Mouse (Mus musculus): ENCODE measurements around the gene Slf2. TPM values are rescaled to one million over a fixed set of nuclear protein-coding genes. Genes with fewer than 3 reads are reported as not detected.

The Slf2 gene
- polyA plus RNA-seq, 1 experiment, result 5.7 TPM

DNA sequence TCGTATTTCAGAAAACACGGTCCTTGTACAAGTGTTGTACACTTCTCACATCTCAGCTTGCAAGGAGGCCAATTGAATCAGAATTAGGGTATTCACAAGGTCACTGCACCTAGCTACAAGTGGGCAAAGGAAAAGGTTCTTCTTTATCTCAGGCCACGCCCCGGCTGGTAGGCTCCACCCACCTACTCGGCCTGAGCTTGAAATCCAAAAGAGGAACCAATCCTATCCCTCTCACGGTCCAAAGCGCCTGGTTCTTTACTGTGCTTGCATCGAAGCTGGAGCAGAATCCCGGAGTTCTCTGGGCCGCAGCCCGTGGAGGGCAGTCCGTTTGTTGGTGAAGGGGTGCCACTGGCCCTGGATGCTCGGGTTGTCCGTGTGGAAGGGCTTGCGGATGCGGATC lies 74.5 kb downstream of the Slf2 start, which contains the start of gene Twnk:
Gene Twnk (plus strand): TSS at position 220 of the 400 bp plus-strand sequence.
- no peaks in the 10 kb centered on the region for H3K27me3 ChIP-seq (replicated peaks)
- H3K36me3 ChIP-seq (replicated peaks; ENCODE audit: low read length), result peaks cover 75% of the 10 kb centered on the region
- H3K9me3 ChIP-seq, result no peaks in the 10 kb centered on the region
- peaks cover 54% of the 10 kb centered on the region for H3K4me1 ChIP-seq
- no peak for TF ChIP-seq FLI1 (IDR thresholded peaks at IDR 0.05; ENCODE audit: low read length)
- no peak for TF ChIP-seq GATA1 (IDR thresholded peaks at IDR 0.05; ENCODE audit: borderline replicate concordance, low read length)
- H3K4me3 ChIP-seq (replicated peaks), result peak within 1 kb of the TSS; percentile 100

DNA sequence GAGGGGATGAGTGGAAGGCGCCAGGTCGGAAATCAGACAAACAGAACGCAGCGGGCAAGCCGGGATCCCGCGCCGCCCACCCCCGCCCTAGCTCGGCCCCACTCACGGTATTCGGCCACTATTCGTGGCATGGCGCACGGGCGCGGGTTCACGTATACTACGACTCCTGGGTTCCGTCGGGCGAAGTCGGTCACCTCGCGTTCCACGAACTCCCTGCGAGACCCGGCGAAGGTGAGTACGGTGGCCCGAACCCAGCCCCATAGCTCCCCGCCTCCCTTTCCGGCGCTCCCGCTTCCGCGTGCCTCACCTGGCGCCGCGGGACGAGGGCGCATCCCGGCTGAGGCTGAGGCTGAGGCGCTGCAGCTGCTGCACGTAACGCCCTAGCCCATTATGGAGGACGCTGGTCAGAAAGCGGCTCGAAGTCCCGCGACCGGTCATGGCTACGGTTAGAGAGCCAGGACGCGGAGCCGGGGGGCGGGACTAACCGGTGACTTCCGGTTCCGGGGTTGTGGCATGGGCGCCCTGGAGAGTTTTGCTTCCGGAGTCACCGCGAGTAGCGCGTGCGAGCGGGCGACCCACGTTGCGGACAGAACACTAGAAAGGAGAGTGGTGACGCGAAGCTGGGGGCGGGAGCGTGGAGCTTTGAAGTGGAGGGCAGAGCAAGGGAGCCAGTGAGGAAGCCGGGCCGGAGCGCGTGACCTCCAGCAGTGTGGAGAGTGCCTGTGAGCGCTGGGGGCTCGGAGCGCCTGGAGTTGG lies 75.2 kb downstream of the Slf2 start, which contains the start of gene Mrpl43:
Gene Mrpl43 (minus strand): TSS at position 486 of the 756 bp plus-strand sequence.
- H3K27me3 ChIP-seq (replicated peaks), result no peaks in the 10 kb centered on the region
- H3K36me3 ChIP-seq (replicated peaks; ENCODE audit: low read length), result peaks cover 75% of the 10 kb centered on the region
- H3K9me3 ChIP-seq, result no peaks in the 10 kb centered on the region
- H3K4me1 ChIP-seq, result peaks cover 54% of the 10 kb centered on the region
- TF ChIP-seq FLI1 (IDR thresholded peaks at IDR 0.05; ENCODE audit: low read length), result peak; percentile 70; the same call in 1 of the 2 replicates
- TF ChIP-seq GATA1 (IDR thresholded peaks at IDR 0.05; ENCODE audit: borderline replicate concordance, low read length), result no peak
- peak within 1 kb of the TSS; percentile 100 for H3K4me3 ChIP-seq (replicated peaks)

DNA sequence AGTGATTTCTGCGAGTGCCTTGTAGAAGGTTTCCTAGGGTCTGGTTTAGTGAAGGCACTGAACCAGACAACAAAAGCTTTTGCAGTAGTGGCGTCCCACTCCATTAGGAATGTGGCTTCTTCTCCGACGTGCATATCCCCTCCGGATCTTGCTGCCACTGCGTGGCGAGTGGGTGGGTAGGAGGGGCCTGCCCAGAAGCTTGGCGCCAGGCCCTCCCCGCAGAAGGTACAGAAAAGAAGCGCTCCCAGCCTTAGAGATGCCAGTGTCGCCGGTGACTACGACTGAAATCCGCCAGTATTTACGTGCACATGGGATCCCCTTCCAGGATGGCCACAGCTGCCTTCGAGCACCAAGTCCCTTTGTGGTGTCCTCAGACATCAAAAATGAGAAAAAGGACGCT lies 76.1 kb downstream of the Slf2 start:
- no peaks in the 10 kb centered on the region for H3K27me3 ChIP-seq (replicated peaks)
- peaks cover 76% of the 10 kb centered on the region for H3K36me3 ChIP-seq (replicated peaks; ENCODE audit: low read length)
- H3K9me3 ChIP-seq, result no peaks in the 10 kb centered on the region
- TF ChIP-seq FLI1 (IDR thresholded peaks at IDR 0.05; ENCODE audit: low read length) (no peak), GATA1 (IDR thresholded peaks at IDR 0.05; ENCODE audit: borderline replicate concordance, low read length) (no peak)
- peaks cover 54% of the 10 kb centered on the region for H3K4me1 ChIP-seq
- H3K4me3 ChIP-seq (replicated peaks), result peak overlapping the region; percentile 100

DNA sequence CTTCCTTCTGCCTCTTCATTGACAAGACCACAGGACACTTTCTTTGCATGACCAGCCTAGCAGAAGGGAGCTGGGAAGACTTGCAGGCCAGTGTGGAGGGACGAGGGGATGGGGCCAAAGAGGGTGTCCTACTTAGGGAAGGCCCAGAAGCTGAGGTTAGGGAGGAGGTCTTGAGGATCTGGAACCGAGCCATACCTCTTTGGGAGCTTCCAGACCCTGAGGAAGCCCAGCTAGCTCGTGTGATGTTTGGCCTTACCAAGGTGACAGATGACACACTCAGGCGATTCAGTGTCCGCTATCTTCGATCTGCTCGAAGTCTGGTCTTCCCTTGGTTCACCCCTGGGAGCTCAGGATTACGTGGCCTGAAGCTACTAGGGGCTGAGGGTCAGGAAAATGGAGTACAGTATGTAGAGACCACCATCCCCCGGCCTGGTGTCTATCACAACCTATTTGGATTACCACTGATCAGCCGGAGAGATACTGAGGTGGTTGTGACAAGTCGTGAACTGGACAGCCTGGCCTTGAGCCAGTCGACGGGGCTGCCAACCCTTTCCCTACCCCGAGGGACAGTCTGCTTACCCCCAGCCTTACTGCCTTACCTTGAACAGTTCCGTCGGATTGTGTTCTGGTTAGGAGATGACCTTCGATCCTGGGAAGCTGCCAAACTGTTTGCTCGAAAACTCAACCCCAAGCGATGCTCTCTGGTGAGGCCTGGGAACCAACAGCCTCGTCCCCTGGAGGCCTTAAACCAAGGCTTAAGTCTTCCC lies 76.7 kb downstream of the Slf2 start:
- no peaks in the 10 kb centered on the region for H3K27me3 ChIP-seq (replicated peaks)
- no peaks in the 10 kb centered on the region for H3K9me3 ChIP-seq
- H3K36me3 ChIP-seq (replicated peaks; ENCODE audit: low read length), result peaks cover 76% of the 10 kb centered on the region
- TF ChIP-seq FLI1 (IDR thresholded peaks at IDR 0.05; ENCODE audit: low read length), result no peak
- TF ChIP-seq GATA1 (IDR thresholded peaks at IDR 0.05; ENCODE audit: borderline replicate concordance, low read length), result no peak
- H3K4me3 ChIP-seq (replicated peaks), result peak overlapping the region; percentile 100
- peaks cover 54% of the 10 kb centered on the region for H3K4me1 ChIP-seq

DNA sequence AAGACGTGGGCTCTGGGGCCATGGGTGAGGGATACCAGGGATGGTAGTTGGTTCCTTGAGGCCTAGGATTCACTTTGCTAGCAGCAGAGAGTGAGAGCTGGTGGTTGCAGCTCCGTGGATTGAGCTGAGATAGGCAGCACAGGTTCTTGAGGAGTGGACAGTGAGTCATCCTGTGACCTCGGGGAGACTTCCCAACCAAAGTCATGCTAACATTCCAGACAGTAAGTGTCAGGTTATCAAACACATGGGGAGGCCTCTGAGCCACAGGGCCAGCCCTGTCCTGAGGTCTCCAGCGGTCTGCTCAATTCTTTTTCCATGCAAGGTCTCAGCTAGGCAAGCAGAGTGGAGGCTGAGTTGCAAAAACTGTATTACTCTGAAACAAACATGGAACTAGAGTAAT lies 79.7 kb downstream of the Slf2 start:
- H3K9me3 ChIP-seq, result no peaks in the 10 kb centered on the region
- TF ChIP-seq GATA1 (IDR thresholded peaks at IDR 0.05; ENCODE audit: borderline replicate concordance, low read length), result no peak
- no peak for TF ChIP-seq FLI1 (IDR thresholded peaks at IDR 0.05; ENCODE audit: low read length)
- H3K27me3 ChIP-seq (replicated peaks), result no peaks in the 10 kb centered on the region
- H3K4me3 ChIP-seq (replicated peaks), result no peak overlapping the region
- H3K36me3 ChIP-seq (replicated peaks; ENCODE audit: low read length), result peaks cover 51% of the 10 kb centered on the region
- peaks cover 60% of the 10 kb centered on the region for H3K4me1 ChIP-seq

DNA sequence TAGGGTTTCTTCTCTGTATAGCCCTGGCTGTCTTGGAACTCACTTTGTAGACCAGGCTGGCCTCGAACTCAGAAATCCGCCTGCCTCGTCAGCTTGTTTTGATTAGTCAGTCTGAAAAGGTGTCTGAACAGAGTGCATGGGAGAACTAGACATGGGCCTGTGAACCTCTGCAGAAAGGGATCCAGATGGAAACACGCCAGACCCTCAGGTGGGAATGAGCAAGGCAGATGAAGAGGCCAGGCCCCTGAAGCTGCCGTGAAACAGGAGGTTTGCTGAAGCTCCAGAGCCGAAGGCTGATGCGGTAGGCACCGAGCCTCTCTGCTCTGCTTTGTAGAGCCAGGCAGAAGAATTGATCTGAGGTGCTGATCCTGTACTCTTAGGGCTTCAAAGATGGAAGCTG lies 81.3 kb downstream of the Slf2 start:
- Histone ChIP-seq H3K9me3 (no peaks in the 10 kb centered on the region), H3K27me3 (replicated peaks) (no peaks in the 10 kb centered on the region), H3K4me3 (replicated peaks) (no peak overlapping the region), H3K4me1 (peaks cover 60% of the 10 kb centered on the region), H3K36me3 (replicated peaks; ENCODE audit: low read length) (peaks cover 51% of the 10 kb centered on the region)
- TF ChIP-seq FLI1 (IDR thresholded peaks at IDR 0.05; ENCODE audit: low read length), result no peak
- TF ChIP-seq GATA1 (IDR thresholded peaks at IDR 0.05; ENCODE audit: borderline replicate concordance, low read length), result no peak

DNA sequence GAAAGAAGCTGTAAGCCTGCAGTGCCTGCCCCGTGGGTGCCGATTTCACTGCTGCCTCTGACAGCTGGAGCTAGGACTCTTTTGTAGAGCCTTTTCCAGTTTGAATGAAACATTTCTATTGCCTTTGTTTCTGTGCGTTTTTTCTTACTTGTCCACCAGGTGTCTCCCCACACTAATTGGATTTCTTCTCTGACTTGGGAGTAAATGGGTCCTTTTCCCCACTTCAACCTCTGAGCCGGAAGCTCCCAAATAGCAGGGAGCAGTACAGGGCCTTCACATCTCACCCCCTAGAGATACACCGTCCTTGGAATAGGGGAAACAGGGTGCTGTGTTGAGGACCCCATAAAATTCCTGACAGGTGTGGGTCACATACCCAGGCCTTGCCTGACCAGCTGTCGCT lies 81.7 kb downstream of the Slf2 start:
- H3K36me3 ChIP-seq (replicated peaks; ENCODE audit: low read length), result peaks cover 48% of the 10 kb centered on the region
- TF ChIP-seq GATA1 (IDR thresholded peaks at IDR 0.05; ENCODE audit: borderline replicate concordance, low read length) (no peak), FLI1 (IDR thresholded peaks at IDR 0.05; ENCODE audit: low read length) (no peak)

DNA sequence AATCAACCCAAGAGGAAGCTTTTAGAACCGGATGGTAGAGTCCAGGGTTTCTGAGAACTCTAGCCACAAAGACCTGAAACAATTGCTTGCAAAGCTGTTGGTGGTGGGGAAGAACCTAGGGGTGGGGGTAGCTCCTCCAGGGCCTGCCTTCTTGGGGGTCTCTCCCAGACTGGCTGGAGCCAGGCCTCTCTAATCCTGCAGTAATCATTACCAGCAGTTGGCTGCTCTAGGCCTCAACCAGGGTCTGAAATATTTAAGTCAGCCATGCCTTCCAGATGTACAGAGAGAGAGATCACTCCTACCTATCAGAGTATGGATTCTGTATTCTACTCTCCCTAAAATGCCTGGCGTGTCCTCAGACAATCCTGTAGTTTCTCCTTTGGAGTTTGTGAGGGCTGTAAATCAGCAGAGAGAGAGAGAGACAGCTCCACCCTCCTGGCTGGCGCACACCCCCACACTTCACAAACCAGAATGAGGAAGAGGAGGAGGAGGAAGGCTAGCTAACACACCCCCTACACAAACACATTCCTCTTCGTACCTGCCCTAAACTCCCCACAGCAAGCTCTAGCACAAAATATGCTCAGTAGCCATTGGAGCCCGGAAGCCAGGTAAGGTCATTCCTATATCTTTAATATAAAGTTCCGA lies 82.8 kb downstream of the Slf2 start:
- TF ChIP-seq FLI1 (IDR thresholded peaks at IDR 0.05; ENCODE audit: low read length) (no peak), GATA1 (IDR thresholded peaks at IDR 0.05; ENCODE audit: borderline replicate concordance, low read length) (no peak)
- H3K27me3 ChIP-seq (replicated peaks), result no peaks in the 10 kb centered on the region
- peaks cover 38% of the 10 kb centered on the region for H3K36me3 ChIP-seq (replicated peaks; ENCODE audit: low read length)
- no peaks in the 10 kb centered on the region for H3K9me3 ChIP-seq
- no peak overlapping the region for H3K4me3 ChIP-seq (replicated peaks)
- peaks cover 57% of the 10 kb centered on the region for H3K4me1 ChIP-seq

More for the DNA sequence above, 81.7 kb downstream of the Slf2 start:
- peaks cover 58% of the 10 kb centered on the region for H3K4me1 ChIP-seq
- H3K4me3 ChIP-seq (replicated peaks), result no peak overlapping the region
- no peaks in the 10 kb centered on the region for H3K9me3 ChIP-seq
- no peaks in the 10 kb centered on the region for H3K27me3 ChIP-seq (replicated peaks)

DNA sequence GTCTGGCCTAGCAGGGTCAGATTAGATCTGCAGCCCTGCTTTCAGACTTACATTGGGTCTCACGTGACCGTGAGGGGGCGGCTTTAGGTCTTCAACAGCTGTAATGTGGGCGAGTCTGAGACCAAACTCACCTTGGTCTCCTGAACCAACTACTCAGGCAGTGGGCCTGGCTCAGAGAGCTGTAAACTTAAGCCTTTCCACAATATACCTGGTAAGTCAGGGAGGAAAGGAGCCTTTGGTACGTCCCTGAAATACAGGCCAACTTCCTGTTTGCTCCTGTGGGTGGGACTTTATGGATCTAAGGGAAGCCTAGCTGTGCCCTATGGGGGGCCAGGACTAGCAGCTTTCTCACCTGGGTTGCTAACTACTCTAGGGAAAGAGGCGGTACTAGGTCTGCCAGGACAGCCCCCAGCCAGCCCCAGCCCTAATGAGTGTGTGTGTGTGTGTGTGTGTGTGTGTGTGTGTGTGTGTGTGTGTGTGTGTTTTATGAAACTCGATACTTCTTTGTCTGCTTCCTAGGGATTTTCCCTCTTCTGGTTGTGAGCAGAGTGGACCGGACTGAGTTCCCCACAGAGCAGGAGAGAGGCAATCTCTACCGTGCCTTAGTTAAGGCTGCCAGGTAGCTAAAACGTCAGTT lies 83.5 kb downstream of the Slf2 start, which contains the start of gene Lzts2:
Gene Lzts2 (plus strand): TSS at position 80 of the 637 bp plus-strand sequence.
- no peak for TF ChIP-seq FLI1 (IDR thresholded peaks at IDR 0.05; ENCODE audit: low read length)
- no peak for TF ChIP-seq GATA1 (IDR thresholded peaks at IDR 0.05; ENCODE audit: borderline replicate concordance, low read length)
- Histone ChIP-seq H3K27me3 (replicated peaks) (no peaks in the 10 kb centered on the region), H3K9me3 (no peaks in the 10 kb centered on the region), H3K4me3 (replicated peaks) (peak within 1 kb of the TSS; percentile 99), H3K36me3 (replicated peaks; ENCODE audit: low read length) (peaks cover 34% of the 10 kb centered on the region), H3K4me1 (peaks cover 60% of the 10 kb centered on the region)

Measured in megakaryocyte, embryonic 14.5 days (primary cell).